13 mouse cellular contexts compared by ENCODE assay signal in genomic region chr5:18307229-18307804, GRCm38 (mm10). TPM values are rescaled to one million over a fixed set of nuclear protein-coding genes. Genes with fewer than 3 reads are reported as not detected.
DNase-seq lines count a peak whose midpoint lies in the region; ATAC-seq and TF ChIP-seq lines count a peak whose summit lies in the region.
"Had no signal": no experiment of that assay in that cellular context is flagged by ENCODE, and none has a peak within 500 bp of the region (broad histone marks: within the 10 kb centered on the region; RNA-seq: fewer than 3 reads in every experiment).

No protein-coding gene starts in this region.

- no peak overlapping the region for H3K4me3 ChIP-seq in heart, embryonic 11.5 days (ENCODE audit: low read depth, low read length)
- H3K4me3 ChIP-seq in layer of hippocampus, adult 2 months, result no peak overlapping the region
- no peak overlapping the region for H3K4me3 ChIP-seq in midbrain, embryonic 11.5 days (ENCODE audit: low read depth, low read length)
- no peak overlapping the region for H3K4me3 ChIP-seq in midbrain, embryonic 16.5 days (ENCODE audit: low read depth, low read length)
- no peak overlapping the region for H3K4me3 ChIP-seq in limb, embryonic 10.5 days
- H3K4me3 ChIP-seq: embryonic facial prominence, embryonic 12.5 days; hindbrain, embryonic 15.5 days; limb, embryonic 12.5 days had no signal

- H3K9me3 ChIP-seq in heart, embryonic 11.5 days (replicated peaks; ENCODE audit: control insufficient read depth, low read length), result no peaks in the 10 kb centered on the region
- no peaks in the 10 kb centered on the region for H3K9me3 ChIP-seq in midbrain, embryonic 11.5 days (ENCODE audit: control insufficient read depth, low read length)
- H3K9me3 ChIP-seq in midbrain, embryonic 16.5 days (replicated peaks; ENCODE audit: control insufficient read depth, low read length, poor library complexity, severe bottlenecking), result no peaks in the 10 kb centered on the region
- no peaks in the 10 kb centered on the region for H3K9me3 ChIP-seq in limb, embryonic 10.5 days (replicated peaks)
- H3K9me3 ChIP-seq: embryonic facial prominence, embryonic 12.5 days; hindbrain, embryonic 15.5 days; limb, embryonic 12.5 days had no signal

- no peak overlapping the region for H3K4me2 ChIP-seq in heart, embryonic 11.5 days
- no peak overlapping the region for H3K4me2 ChIP-seq in midbrain, embryonic 11.5 days
- no peak overlapping the region for H3K4me2 ChIP-seq in midbrain, embryonic 16.5 days (ENCODE audit: low read length)
- H3K4me2 ChIP-seq: embryonic facial prominence, embryonic 12.5 days; hindbrain, embryonic 15.5 days; limb, embryonic 12.5 days had no signal

- no peak for DNase-seq in heart, adult 8-10 months (ENCODE audit: low spot score)
- DNase-seq in layer of hippocampus, adult 2 months (ENCODE audit: low spot score in 2 of 2), result peak in 1 of 2 experiments; percentile 9
- no peak for DNase-seq in layer of hippocampus, adult 18-20 months (ENCODE audit: low spot score in 2 of 2)
- DNase-seq in midbrain, embryonic 11.5 days (ENCODE audit: low spot score, missing footprints), result peak; percentile 35
- DNase-seq in limb, embryonic 10.5 days (ENCODE audit: low spot score), result no peak
- DNase-seq: adrenal gland, postnatal 25 days; forebrain, postnatal 0 days had no signal

- no peaks in the 10 kb centered on the region for H3K27me3 ChIP-seq in heart, embryonic 11.5 days (ENCODE audit: control insufficient read depth, insufficient read depth, low read length)
- H3K27me3 ChIP-seq in midbrain, embryonic 11.5 days (ENCODE audit: control insufficient read depth, insufficient read depth, low read length), result no peaks in the 10 kb centered on the region
- no peaks in the 10 kb centered on the region for H3K27me3 ChIP-seq in midbrain, embryonic 16.5 days (ENCODE audit: control insufficient read depth, insufficient read depth, low read depth, low read length)
- H3K27me3 ChIP-seq in limb, embryonic 10.5 days (ENCODE audit: low read depth, poor library complexity, severe bottlenecking), result no peaks in the 10 kb centered on the region
- H3K27me3 ChIP-seq: embryonic facial prominence, embryonic 12.5 days; hindbrain, embryonic 15.5 days; limb, embryonic 12.5 days had no signal

- TF ChIP-seq CTCF in layer of hippocampus, adult 2 months (conservative IDR thresholded peaks at IDR 0.05), result no peak

- no peak for ATAC-seq in heart, embryonic 11.5 days (replicated peaks; ENCODE audit: insufficient number of reproducible peaks, low FRiP score, low TSS enrichment)
- ATAC-seq in midbrain, embryonic 11.5 days (ENCODE audit: low FRiP score), result no peak
- ATAC-seq in midbrain, embryonic 16.5 days, result no peak
- ATAC-seq: forebrain, postnatal 0 days; intestine, embryonic 16.5 days had no signal

- peaks cover 2% of the 10 kb centered on the region; the same call in 1 of the 2 replicates for H3K4me1 ChIP-seq in heart, embryonic 11.5 days (ENCODE audit: control insufficient read depth, insufficient read depth, low read length)
- H3K4me1 ChIP-seq in midbrain, embryonic 11.5 days (ENCODE audit: control insufficient read depth, insufficient read depth, low read length), result no peaks in the 10 kb centered on the region
- no peaks in the 10 kb centered on the region for H3K4me1 ChIP-seq in midbrain, embryonic 16.5 days (ENCODE audit: control insufficient read depth, insufficient read depth, low read length)
- no peaks in the 10 kb centered on the region for H3K4me1 ChIP-seq in limb, embryonic 10.5 days
- H3K4me1 ChIP-seq: embryonic facial prominence, embryonic 12.5 days; hindbrain, embryonic 15.5 days; limb, embryonic 12.5 days had no signal

- H3K36me3 ChIP-seq in heart, embryonic 11.5 days (ENCODE audit: control insufficient read depth, insufficient read depth, low read length), result no peaks in the 10 kb centered on the region
- H3K36me3 ChIP-seq in midbrain, embryonic 11.5 days (ENCODE audit: control insufficient read depth, insufficient read depth, low read length), result no peaks in the 10 kb centered on the region
- H3K36me3 ChIP-seq in midbrain, embryonic 16.5 days (ENCODE audit: control insufficient read depth, insufficient read depth, low read length), result no peaks in the 10 kb centered on the region
- no peaks in the 10 kb centered on the region for H3K36me3 ChIP-seq in limb, embryonic 10.5 days
- H3K36me3 ChIP-seq: embryonic facial prominence, embryonic 12.5 days; limb, embryonic 12.5 days had no signal

- H3K27ac ChIP-seq in heart, embryonic 11.5 days (ENCODE audit: low read depth, low read length), result peak overlapping the region; percentile 68
- H3K27ac ChIP-seq in layer of hippocampus, adult 2 months, result peak overlapping the region; percentile 24
- no peak overlapping the region for H3K27ac ChIP-seq in midbrain, embryonic 11.5 days (ENCODE audit: low read depth, low read length)
- no peak overlapping the region for H3K27ac ChIP-seq in midbrain, embryonic 16.5 days (ENCODE audit: low read length)
- no peak overlapping the region for H3K27ac ChIP-seq in limb, embryonic 10.5 days
- H3K27ac ChIP-seq: embryonic facial prominence, embryonic 12.5 days; hindbrain, embryonic 15.5 days; limb, embryonic 12.5 days had no signal

- H3K9ac ChIP-seq in heart, embryonic 11.5 days (ENCODE audit: low read depth, low read length), result no peak overlapping the region
- H3K9ac ChIP-seq in midbrain, embryonic 11.5 days (ENCODE audit: low read length), result no peak overlapping the region
- no peak overlapping the region for H3K9ac ChIP-seq in midbrain, embryonic 16.5 days (ENCODE audit: low read depth, low read length)
- H3K9ac ChIP-seq: embryonic facial prominence, embryonic 12.5 days; forebrain, postnatal 0 days; hindbrain, embryonic 15.5 days; limb, embryonic 12.5 days had no signal

- WGBS in heart, embryonic 11.5 days (ENCODE audit: insufficient replicate concordance), result 11% methylated on average over 1 of the region's 1 CpGs
- WGBS in midbrain, embryonic 11.5 days, result 70% methylated on average over 1 of the region's 1 CpGs
- WGBS in midbrain, embryonic 16.5 days, result 74% methylated on average over 1 of the region's 1 CpGs
- 78% methylated on average over 1 of the region's 1 CpGs for WGBS in limb, embryonic 10.5 days

RNA-seq across cellular contexts. Expression of gene Gnai1, which starts 52.8 kb away (rescaled TPM):
- polyA plus RNA-seq in heart, embryonic 11.5 days (2014; fragmentation: Nextera tagmentation; extraction: Ambion mirVana), result 21.4 and 28.9 TPM in 2 replicates
- 1 to 10 TPM; 3.9 to 5.1 (median 4.4) TPM for total RNA-seq in heart, adult 8-10 months (2022)
- total RNA-seq in layer of hippocampus, adult 2 months (2021), result 100 to 1,000 TPM; 145 to 158 TPM
- 100 to 1,000 TPM; 171 to 175 TPM for total RNA-seq in layer of hippocampus, adult 18-20 months (2021)
- polyA plus RNA-seq in midbrain, embryonic 11.5 days (2014; fragmentation: Nextera tagmentation; extraction: Ambion mirVana), result 29.3 and 30.6 TPM in 2 replicates
- 104 and 109 TPM in 2 replicates for polyA plus RNA-seq in midbrain, embryonic 16.5 days (2015; fragmentation: Nextera tagmentation; extraction: Ambion mirVana)
- 15.5 and 16.4 TPM in 2 replicates for polyA plus RNA-seq in limb, embryonic 10.5 days (2016; fragmentation: Nextera tagmentation; extraction: Ambion mirVana)

Comparison
In these comparisons a context has a peak if more than half of its experiments do, and no peak if none do; other contexts are left out.
1. H3K27ac ChIP-seq: peak in heart, embryonic 11.5 days (single experiment) and layer of hippocampus, adult 2 months (single experiment); none in midbrain, embryonic 11.5 days (single experiment), midbrain, embryonic 16.5 days (single experiment) and limb, embryonic 10.5 days (single experiment).